Mouse (Mus musculus): ENCODE measurements around the gene Rpl31.
A peak's percentile ranks its signal among the peaks of the same experiment; 100 is the strongest.

Rpl31 gene

GRCm38 (mm10) chr1:39367601-39368266 is at the start of gene Rpl31:
Gene Rpl31 (plus strand): TSS chr1:39367842.
- peak; percentile 98 for DNase-seq

DNA sequence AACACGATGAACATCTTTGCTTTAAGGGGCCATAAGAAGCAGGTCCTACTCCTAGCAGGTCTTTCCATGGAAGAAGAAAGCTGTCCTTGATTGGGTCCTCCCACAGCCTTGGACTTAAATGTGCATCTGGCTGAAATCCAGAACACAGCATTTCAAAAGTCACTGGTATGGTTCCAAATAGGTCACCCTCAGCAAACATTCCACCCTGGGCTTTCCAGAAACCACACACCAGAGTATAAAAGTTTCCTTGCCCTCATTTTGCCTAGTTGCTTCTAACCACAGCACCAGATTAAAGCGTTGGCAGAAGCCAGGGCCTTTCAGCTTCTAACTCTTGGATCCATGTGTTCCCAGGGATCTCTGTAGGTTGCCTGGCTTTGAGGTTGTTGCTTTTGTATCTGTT is 49.7 kb upstream of the Rpl31 start:
- peak; percentile 54 for DNase-seq

GRCm38 (mm10) chr1:39318870-39319269 is 48.8 kb upstream of the Rpl31 start:
- no peak for DNase-seq

- no peak for DNase-seq
These were observed 45.7 kb upstream of the Rpl31 start for GRCm38 (mm10) chr1:39321954-39322353.

- no peak for DNase-seq
These were observed 42.4 kb upstream of the Rpl31 start for GRCm38 (mm10) chr1:39325228-39325627.

GRCm38 (mm10) chr1:39327546-39327945 is 40.1 kb upstream of the Rpl31 start:
- no peak for DNase-seq

DNA sequence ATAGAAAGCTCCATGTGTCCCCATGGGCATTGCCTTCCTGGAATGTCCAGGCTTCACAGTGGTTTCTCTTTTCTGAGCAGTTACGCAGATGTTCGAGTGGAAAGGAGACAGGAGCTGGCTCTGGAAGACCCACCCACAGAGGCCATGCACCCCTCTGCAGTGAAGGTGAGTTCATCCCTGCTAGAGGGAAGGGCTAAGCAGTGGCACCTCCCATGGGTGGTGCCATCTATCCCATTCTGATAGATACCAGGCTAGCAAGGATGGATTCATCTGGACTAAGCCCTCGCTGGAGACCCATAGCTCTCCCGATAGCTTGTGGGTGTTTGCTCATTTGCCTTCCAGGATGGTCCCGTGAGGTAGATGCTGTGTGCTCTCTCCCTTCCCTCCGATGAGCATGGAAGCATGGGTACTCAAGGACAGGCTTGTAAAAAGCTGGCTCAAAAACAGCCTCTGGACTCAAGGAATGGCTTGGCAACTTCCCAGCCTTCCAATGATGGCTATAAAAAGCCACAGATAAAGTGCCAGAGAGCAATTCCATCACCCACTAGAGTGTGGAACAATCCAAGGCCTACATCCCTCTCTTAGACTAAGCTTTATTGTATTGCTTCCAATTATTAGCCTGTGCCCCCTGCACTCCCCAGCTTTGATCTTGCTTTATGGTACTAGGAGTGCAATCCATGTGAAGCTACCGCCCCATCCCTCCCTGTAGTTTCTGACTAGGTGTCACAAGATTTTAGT is 36.6 kb upstream of the Rpl31 start:
- peak; percentile 35 for DNase-seq

GRCm38 (mm10) chr1:39332456-39332855 is 35.2 kb upstream of the Rpl31 start:
- DNase-seq: no peak

DNA sequence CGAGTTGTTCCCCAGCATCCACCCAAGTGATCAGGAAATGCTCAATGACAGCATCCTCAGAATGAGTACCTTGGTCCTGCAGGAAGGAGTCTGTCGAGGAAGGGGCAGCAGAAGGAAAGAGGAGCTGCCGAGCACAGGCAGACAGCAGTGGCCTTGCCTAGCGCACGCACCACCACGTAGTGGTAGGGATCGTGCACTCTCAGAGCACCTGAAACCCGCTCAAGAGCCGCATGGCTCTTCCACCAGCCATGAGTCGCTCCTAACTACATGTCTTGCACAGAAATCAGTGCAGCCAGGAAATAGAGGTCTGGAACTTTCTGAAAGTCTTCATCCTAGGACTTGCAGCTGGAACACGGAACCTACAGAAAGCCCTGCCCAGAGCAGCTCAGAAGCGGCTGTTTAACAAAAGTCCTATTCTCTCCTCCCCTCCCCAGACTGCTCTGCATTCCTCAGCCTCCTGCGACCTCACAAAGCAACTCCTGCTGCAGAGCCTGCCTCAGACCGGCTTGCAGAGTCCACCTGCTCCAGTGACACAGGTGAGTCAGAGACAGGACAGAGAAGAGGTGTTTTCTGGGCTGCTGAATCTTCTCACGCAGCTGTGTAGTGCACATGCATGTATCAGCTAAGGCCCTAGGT is 32.0 kb upstream of the Rpl31 start:
- no peak for DNase-seq

DNA sequence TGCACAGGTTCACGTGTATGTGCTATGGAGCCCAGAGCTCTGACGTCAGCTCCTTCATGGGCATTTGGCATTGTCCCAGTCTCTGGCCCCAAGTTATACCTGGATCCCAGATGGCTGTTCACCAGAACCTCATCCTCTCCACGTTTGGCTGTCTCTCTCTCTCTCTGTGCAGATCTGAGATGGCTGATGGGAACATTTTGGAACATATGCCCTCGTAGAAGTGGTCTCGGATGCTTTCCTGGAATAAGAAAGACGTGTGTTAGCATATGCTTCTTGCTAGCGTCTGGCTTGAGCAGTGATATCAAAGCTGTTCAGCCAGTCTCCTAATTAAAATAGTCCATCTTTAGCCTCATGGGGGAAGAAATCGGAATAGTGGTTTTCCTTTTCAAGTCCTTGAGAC is 30.9 kb upstream of the Rpl31 start:
- DNase-seq: no peak

DNA sequence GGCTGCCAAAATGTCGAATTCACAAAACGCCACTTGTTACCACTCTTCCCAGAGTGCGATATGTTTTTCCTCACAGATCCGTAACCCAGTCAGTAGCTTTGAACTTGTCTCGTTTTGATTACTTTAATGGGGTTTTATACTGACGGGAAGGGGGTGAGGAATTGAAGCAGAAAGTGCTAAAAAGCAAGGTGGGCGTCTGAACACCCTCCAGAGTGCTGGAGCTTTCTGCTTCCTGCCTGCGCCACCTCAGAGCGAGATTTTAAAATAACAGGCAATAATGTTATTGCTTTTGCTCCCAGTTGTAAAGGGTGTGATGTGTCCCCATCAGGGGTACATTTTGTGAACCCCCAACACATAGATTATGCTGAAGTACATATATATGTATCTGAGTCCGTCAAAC is 28.8 kb upstream of the Rpl31 start:
- no peak for DNase-seq

DNA sequence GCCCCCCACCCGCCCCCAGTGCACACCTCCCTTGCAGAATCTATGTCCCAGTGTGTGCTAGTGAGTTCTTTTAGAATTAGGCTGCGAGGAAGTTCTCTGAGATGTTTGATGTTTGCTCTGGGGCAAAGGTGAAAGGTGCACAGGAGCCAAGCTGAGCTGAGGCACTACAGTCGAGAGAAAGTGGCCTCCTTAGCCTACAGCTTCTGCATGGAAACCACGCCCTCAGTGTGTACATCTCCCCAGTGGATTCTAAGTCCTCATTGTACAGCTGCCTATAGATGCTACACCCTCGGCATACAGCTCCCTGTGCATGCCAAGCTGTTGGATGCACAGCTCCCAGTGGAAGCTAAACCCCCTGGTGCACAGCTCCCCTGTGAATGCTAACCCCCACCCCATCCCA is 28.2 kb upstream of the Rpl31 start:
- DNase-seq: no peak

DNA sequence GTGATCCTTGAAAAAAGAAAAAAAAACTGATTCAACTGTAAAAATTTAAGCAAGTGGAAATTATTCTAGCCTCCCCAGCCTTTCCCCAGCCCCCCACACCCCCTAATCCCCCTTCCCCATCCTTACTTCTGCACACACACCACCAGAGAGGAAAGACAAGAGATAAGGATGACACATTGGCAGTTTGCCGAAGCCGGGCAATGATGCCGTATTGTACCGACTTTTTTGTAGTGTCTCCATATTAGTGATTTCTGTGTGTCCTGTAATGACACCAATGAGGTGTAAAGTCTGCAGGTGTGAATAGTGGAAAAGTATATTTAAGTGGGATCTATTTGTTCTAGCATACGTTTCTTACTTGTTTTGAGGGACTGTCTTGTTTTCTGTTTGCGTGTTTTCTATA is 27.5 kb upstream of the Rpl31 start:
- no peak for DNase-seq

- DNase-seq: peak; percentile 63
These were observed 27.0 kb upstream of the Rpl31 start for GRCm38 (mm10) chr1:39340647-39341046.

GRCm38 (mm10) chr1:39341807-39342206 is 25.8 kb upstream of the Rpl31 start:
- no peak for DNase-seq

- DNase-seq: no peak
These were observed 24.4 kb upstream of the Rpl31 start for GRCm38 (mm10) chr1:39343242-39343641.

DNA sequence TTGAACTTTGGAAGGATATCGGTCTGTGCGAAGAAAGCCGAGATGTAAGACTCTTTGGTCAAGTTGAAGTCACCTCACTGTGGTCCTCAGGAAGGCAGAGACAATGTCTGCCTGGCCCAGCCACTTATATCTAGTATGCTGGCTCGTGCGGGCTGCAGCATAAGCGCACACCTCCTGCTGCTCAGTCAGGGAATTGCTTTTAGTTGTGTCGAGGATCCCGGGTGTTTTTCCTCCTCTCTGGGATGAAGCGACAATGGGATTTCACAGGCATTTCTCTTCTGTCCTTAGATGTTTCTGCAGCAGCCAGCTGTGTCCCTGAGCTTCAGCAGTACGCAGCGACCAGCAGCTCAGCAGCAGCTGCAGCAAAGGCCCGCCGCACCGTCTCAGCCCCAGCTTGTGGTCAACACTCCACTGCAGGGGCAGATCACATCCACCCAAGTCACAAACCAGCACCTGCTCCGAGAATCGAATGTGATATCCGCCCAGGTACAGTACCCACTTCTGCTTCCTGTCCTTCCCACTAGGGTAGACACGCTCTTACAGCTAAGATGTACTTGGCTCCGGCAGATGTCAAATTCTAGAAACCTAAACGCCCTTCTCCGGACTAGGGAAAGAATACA is 22.6 kb upstream of the Rpl31 start:
- DNase-seq: no peak

DNA sequence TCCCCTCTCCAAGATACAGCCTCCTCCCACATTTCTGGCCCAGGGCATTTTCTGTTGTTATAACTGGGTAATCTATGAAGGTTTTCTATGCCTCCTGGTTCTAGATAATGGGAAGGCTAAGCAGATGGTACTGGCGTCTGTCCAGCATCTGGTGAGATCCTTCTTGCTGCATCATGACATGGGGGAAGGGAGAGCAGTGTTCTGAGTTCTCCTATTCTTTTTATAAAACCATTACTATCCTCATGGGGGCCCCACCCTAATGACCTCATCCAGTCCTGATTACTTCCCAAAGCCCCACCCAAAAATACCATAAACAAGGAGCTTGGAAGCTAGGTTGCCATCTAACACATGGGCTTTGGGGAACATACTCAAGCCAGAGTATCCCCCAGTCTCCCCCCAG is 18.6 kb upstream of the Rpl31 start:
- DNase-seq: no peak

- DNase-seq: no peak
These were observed 18.2 kb upstream of the Rpl31 start for GRCm38 (mm10) chr1:39349427-39349826.

GRCm38 (mm10) chr1:39361754-39362514 is 5.7 kb upstream of the Rpl31 start:
- DNase-seq: no peak

- no peak for DNase-seq
These were observed 5.1 kb upstream of the Rpl31 start for GRCm38 (mm10) chr1:39362515-39362893.

DNA sequence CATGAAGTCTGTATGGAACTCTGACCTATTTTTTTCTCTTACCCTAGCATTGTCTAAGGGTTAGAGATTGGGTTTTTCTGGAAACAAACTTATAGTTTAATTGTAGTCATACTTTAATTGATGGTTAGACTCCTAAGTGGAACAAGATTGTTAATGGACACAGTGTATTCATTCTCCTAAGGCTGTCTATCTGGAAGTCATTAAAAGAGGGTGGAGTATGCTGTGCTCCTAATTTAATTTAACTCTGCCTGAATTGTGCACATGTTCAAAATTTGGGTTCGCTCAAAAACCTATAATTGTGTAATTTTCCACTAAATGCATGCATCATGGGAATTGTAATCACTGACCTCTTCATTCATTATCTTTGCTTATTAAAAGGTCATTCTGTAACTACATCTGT is 2.1 kb upstream of the Rpl31 start:
- no peak for DNase-seq

- no peak for DNase-seq
These were observed 597 bp upstream of the Rpl31 start for GRCm38 (mm10) chr1:39367045-39367444.

Measured in lung, postnatal 14 days (tissue).